Mouse (Mus musculus) lung, adult 18-20 months (tissue): ENCODE results near the gene Alas2.

Experiments used
- DNase-seq, 2 experiments: peaks; one replicate each; pipeline ENCODE4 v3.0.0; 2022; ENCODE audit warnings: mixed read lengths in 2 of 2

Gene Alas2

GRCm38 (mm10) chrX:150547239-150547638, at the start of gene Alas2:
Gene Alas2, plus strand, starts transcription at chrX:150547375.
- DNase-seq = no peak

DNA sequence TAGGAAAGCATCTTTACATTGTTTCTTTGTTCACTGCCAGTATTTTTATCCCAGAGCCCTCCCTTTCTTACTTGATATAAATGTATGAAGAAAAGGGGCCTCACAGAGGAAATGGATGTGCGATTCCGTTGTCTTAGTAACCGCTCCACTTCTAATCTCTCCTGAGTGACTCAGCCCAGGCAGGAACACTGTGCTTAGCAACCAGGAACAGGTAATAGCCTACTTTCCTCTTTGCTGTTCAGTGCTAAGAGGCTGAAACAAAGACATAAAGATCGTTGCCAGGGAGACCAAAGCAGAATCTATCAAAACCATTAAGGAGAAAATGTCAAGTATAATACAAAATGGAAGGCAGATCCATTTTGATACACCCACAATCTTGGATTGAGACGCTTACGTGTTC, 38.5 kb upstream of the Alas2 start:
- DNase-seq = no peak

DNA sequence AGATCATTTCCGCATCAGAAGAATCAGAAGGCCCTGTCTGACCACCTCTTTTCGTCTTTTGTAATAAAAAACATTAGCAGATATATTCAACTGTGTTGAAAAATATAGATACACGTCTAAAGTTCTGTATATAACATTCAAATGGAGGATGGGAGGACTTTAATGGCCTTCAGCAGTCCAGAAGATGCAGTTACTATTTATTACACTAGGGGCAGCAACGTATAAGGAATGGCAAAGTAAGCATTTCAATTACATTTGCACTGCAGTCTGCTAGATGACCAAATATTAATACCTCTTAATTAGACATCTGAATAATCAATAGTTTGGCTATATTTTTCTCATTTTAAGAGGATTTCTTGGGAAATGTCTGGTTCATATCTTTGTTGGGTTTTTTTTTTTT, 36.5 kb upstream of the Alas2 start:
- DNase-seq = peak in 1 of 2 experiments; percentile 30

DNA sequence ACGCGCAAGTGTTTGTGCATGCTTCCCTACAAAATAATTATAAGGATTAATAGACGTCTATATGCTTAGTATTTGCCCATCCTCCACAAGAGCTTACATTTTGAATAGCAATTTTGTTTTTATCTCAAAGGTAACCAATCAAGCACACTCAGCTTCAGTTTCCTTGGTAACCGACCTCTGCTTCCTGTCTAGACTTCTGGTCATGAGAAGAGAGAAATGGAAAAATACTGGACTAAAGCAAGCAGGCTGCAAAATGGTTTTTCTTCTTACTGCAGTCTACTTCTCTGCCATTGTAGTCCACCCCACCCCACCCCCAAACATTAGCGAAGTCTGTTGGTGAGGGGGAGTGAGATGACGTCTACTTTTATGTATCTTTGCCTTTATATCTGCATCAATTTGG, 35.9 kb upstream of the Alas2 start:
- no peak for DNase-seq

GRCm38 (mm10) chrX:150514127-150514526, 33.0 kb upstream of the Alas2 start:
- DNase-seq = no peak

DNA sequence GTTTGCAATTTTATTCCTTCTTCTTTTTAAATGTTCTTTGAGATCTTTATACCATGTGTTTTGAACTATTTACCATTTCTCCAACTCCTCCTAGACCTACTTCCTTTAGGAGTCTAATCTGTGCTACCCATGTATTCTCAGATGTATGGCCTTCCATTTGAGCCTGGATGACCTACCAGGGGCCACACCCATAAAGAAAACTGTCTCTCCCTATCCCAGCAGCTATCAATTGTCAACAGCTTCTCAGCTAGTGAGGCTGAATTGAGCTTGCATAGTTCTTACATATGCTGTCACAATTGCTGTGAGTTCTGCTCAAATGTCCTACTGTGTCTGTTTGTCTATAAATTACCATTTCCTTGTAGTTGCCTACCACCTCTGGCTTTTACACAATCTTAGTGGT, 31.2 kb upstream of the Alas2 start:
- DNase-seq = no peak

GRCm38 (mm10) chrX:150516477-150516876, 30.7 kb upstream of the Alas2 start:
- no peak for DNase-seq

- no peak for DNase-seq
Measured at GRCm38 (mm10) chrX:150540111-150540510, 7.1 kb upstream of the Alas2 start.

DNA sequence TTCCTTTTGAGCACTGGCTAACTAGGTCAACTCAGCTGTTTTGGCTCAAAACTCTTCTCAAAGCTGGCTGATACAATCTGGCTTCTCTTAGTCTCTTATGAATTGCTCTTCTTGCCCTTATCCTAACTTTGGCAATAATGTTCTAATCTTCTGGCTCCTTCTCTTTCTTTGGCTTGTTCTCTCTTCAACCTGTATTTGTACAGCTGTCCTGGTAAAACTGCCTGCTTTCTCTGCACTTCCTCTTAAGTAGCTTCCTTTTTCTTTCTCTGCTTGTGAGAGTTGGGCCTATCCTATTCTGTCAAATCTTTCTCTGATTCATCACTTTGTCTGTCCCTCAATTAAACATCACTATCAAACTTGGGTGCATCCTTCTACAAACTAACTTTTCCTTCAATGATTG, 5.5 kb upstream of the Alas2 start:
- no peak for DNase-seq

- DNase-seq = no peak
Measured at GRCm38 (mm10) chrX:150549639-150550038, 2.5 kb downstream of the Alas2 start.

DNA sequence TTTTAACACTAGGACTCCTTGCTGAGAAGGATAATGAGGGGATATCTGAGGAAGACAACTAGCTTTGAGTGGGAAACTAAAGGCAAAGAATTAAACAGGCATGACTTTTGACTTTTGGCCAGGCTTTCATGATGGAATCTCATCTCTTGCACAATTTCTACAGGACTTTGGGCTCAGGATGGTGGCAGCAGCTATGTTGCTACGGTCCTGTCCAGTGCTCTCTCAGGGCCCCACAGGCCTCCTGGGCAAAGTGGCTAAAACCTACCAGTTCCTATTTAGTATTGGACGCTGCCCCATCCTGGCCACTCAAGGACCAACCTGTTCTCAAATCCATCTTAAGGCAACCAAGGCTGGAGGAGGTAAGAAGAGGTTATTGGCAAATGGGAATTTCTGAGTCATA, 4.8 kb downstream of the Alas2 start:
- DNase-seq = no peak

GRCm38 (mm10) chrX:150554032-150554431, 6.9 kb downstream of the Alas2 start:
- no peak for DNase-seq

DNA sequence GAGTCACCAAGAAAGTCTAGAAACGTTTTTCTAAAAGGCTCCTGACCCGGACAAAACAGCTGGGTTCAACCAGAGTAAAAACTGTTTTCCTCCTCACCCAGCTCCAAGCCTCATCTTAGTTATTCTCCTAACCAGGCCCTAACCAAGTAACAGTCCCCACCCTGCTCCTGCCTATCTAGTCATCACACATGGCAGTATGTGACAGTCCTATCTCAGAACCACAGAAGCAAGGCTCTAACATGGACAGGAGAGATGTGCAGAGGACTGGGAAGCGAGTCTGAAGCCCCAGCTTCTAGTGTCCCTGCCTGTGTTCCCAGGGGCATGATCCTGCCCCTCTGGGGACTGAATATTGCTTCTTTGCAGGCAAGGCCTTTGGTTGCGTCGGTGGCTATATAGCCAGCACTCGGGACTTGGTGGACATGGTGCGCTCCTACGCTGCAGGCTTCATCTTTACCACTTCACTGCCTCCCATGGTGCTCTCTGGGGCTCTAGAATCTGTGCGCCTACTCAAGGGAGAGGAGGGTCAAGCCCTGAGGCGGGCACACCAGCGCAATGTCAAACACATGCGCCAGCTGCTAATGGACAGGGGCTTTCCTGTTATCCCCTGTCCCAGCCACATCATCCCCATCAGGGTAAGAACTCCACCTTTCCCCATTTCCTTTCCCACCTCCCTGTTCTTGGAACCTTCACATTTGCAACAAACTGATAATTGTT, 17.6 kb downstream of the Alas2 start:
- DNase-seq = no peak

GRCm38 (mm10) chrX:150581921-150582320, 34.7 kb downstream of the Alas2 start:
- DNase-seq = no peak

- DNase-seq = no peak
Measured at GRCm38 (mm10) chrX:150585116-150585515, 37.9 kb downstream of the Alas2 start.

- peak; percentile 82 to 89 for DNase-seq
Measured at GRCm38 (mm10) chrX:150588023-150588764, 41.0 kb downstream of the Alas2 start, which contains the start of gene Pfkfb1. Gene Pfkfb1, plus strand, starts transcription at chrX:150588229.

GRCm38 (mm10) chrX:150589696-150590095, 42.5 kb downstream of the Alas2 start, which contains the start of gene Apex2:
Gene Apex2, minus strand, starts transcription at chrX:150589868.
- DNase-seq = no peak

DNA sequence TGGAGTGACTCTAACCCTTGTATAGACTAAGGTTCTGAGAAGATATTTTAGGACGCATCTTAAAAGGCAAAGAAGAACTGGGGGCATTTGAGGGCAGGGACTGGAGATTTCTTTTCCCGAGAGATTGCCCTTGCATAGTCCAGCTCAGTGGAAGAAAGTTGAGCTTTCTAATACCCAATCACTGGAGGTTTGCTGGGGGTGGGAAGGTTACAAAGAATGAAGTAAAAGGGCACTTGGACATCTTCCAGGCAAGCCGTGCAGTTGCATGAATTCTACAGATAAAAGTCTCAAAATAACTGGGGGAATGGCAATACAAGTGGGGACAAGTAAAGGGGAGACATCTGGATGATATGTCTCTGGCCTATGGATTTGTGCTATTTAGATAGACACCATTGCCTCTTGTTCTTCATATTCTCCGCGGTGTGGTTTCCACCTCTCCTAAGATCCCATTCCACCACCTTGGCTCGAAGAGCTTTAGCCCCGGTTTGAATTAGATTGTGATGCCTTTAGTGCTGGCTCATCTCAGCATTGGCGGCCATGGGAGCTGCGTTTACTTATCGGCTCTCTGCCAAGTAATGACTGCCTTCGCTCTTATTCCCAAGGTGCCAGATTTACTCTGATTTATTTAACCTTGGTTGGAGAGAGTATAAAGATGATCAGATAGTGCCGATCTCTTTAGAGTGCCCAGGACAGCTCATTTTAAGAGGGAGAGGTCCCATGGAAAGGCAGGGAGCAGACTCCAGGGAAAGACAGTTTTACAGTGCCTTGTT, 46.3 kb downstream of the Alas2 start:
- DNase-seq = no peak

DNA sequence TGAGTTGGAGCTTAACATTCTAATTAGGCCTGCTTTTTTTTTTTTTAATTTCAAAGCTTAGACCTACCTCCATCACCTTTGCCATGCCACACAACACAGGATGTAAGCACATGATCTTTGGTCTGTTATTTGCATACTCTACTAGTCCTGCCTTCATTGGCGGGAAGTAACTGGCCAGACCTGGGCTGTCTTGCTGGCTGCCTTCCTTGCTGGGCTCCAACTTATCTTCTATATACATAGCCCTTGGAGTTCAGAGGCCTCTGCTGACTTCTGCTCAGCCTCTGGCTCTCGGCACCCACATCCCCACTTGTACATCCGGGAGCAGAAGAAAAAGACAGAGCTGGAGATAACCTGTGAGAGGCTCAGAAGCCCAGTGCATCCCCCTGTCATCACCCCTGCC, 47.0 kb downstream of the Alas2 start:
- no peak for DNase-seq

DNA sequence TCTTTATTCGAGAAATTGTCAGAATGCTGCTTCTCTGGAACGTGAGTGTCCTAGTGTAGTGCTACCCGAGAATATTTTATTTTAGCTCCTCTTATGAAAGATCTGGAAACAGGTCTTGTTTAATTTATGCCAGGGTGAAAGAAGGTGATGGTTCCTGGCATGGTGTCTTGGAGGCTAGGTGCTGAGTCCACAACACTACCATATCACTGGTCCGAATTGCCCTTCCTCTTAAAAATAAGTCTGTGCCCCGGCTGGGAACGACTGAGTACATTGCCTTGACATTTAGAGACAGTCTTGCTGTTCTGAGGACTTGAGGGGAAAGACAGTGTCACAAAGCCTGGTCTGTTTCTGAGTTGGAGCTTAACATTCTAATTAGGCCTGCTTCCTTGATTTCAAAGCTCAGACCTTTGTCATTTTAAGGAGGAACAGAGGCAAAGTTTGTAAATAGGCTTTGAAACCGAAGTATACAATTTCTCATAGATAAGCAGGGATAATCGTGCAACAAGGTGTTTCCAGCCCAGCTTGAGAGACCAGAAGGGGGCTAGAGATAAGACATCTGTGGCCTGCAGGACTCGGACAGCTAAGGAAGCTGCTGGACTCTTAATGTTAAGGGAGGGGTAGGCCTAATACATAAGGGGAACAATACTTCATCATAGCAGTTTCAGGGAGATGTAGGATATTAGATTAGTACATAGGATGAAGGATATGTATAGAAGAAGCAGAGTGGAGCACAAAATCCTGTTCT, 48.0 kb downstream of the Alas2 start:
- no peak for DNase-seq

GRCm38 (mm10) chrX:150598882-150599281, 51.7 kb downstream of the Alas2 start:
- no peak for DNase-seq
